Mouse (Mus musculus) bone marrow macrophage, adult 2 months (primary cell): ENCODE measurements at regions not wholly inside any gene's neighbourhood (a gene's known extent, or its start where the extent isn't known, plus 50 kb on each side); places are given as distances from the start of the nearest gene placed in this dataset.

Experiments used
- CTCF ChIP-seq: IDR thresholded peaks from 2 replicates; pipeline ENCODE4 v1.5.1; 2012; ENCODE audit warnings: low read depth, mild to moderate bottlenecking, low read length, moderate library complexity
- POLR2A ChIP-seq: IDR thresholded peaks from 2 replicates; pipeline ENCODE4 v1.6.1; 2012; ENCODE audit warnings: mild to moderate bottlenecking, low read depth, low read length, borderline replicate concordance

DNA sequence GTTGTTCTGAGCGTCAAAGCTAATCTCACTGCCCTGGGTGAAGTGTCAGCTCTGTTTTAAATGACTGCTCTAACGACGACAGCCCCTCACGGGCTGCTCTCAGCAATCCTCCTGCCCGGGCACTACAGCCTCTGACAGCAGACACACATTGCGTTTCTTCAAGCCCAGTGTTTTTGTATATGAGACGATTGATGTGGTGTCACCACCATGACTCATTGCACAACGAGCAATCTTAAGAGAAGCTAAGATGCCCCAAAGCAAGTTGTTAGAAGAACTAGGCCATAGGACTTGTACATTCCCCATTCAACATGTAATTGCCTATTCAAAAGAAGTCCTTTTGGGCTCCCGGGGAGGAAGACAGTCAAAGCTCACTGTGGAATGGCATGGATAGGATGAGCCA is 81.3 kb upstream of the Btg1 start:
- TF ChIP-seq CTCF = no peak
- no peak for TF ChIP-seq POLR2A
